Mouse (Mus musculus) intestine, embryonic 14.5 days (tissue): Measurements from ENCODE around the gene Ccdc159. TPM values are rescaled to one million over a fixed set of nuclear protein-coding genes. Genes with fewer than 3 reads are reported as not detected.

ENCODE experiments used
- ATAC-seq: fragments of 200-750 bp; cut with Nextera tagmentation; replicated peaks from 2 replicates; pipeline ENCODE4 v1.8.0; 2017; ENCODE audit warnings: low read depth, moderate number of reproducible peaks, moderate TSS enrichment, moderate library complexity; ENCODE audit not compliant: low FRiP score, low TSS enrichment
- DNase-seq: peaks from one replicate; pipeline ENCODE4 v3.0.0-alpha.2; 2018; ENCODE audit warnings: low spot score
- H3K27ac ChIP-seq: fragments of 300-500 bp; sonication (generic); 2 replicates; pipeline ENCODE4 v1.5.1; 2014; ENCODE audit warnings: low read depth, mild to moderate bottlenecking, control low read depth
- H3K27me3 ChIP-seq: fragments of 300-500 bp; sonication (generic); replicated peaks from 2 replicates; pipeline ENCODE4 v1.6.1; 2014; ENCODE audit warnings: low read length, control low read depth; ENCODE audit not compliant: control insufficient read depth, insufficient read depth
- H3K36me3 ChIP-seq: fragments of 300-500 bp; sonication (generic); 2 replicates; pipeline ENCODE4 v1.6.1; 2014; ENCODE audit warnings: low read length, control low read depth; ENCODE audit not compliant: control insufficient read depth, insufficient read depth
- H3K4me1 ChIP-seq: fragments of 300-500 bp; sonication (generic); replicated peaks from 2 replicates; pipeline ENCODE4 v1.6.1; 2014; ENCODE audit warnings: low read length, control low read depth, mixed read lengths; ENCODE audit not compliant: control insufficient read depth, insufficient read depth
- H3K4me2 ChIP-seq: fragments of 300-500 bp; sonication (generic); 2 replicates; pipeline ENCODE4 v1.6.1; 2014; ENCODE audit warnings: low read length
- H3K4me3 ChIP-seq: fragments of 300-500 bp; sonication (generic); 2 replicates; pipeline ENCODE4 v1.5.1; 2014; ENCODE audit warnings: low read depth, low read length, control low read depth, mixed read lengths
- H3K9ac ChIP-seq: fragments of 300-500 bp; sonication (generic); 2 replicates; pipeline ENCODE4 v1.6.1; 2014; ENCODE audit warnings: mild to moderate bottlenecking, low read length
- H3K9me3 ChIP-seq: fragments of 300-500 bp; sonication (generic); 2 replicates; pipeline ENCODE4 v1.6.1; 2016; ENCODE audit warnings: low read length, control low read depth; ENCODE audit not compliant: control insufficient read depth
- WGBS: fragments of 180-500 bp; shearing (Covaris S2); extraction: QIAGEN DNeasy Blood & Tissue Kit; methylation state at CpG from one replicate; pipeline ENCODE4 v1.1.7; 2014; 5-methylcytosine and 5-hydroxymethylcytosine counted together
- polyA plus RNA-seq: library from polyadenylated mRNA; unstranded; fragments of >200 nt; fragmentation: Nextera tagmentation; extraction: Ambion mirVana; gene quantifications from 2 replicates; pipeline ENCODE4 v1.2.1, GENCODE M21; 2014

The Ccdc159 gene
- polyA plus RNA-seq, 1 experiment from 2014 or later = 3.8 TPM

DNA sequence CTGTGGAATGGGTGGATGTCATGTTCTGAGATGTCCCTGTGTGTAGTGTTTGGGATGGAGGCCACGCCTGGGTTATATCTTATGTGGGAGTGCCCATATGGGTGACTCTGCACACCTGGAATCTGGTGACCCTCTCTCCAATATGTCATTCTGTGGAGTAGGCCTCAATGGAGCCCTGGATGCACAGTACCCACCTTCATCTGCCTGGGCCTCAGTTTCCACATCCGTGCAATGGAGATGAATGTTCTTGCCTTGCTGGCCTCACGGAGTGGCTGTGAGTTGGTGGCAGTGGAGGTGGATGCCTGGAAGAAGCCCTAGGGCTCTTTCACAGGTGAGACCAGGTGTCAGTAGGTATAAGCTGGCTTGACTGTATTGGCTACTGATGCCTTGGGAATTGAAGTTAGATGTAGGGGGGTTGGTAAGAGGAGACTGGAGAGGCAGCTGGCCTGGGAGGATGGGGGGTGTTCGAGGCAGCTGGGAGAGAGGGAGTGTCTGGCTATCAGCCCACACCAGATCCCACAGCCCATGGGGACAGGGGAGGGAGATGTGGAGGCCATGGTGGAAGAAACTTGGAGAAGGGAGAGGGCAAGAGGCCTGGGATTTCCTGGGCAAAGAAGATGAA is 11.1 kb downstream of the Ccdc159 start:
- H3K4me2 ChIP-seq = no peak overlapping the region
- no peaks in the 10 kb centered on the region for H3K27me3 ChIP-seq
- H3K36me3 ChIP-seq = no peaks in the 10 kb centered on the region
- H3K9ac ChIP-seq = no peak overlapping the region
- DNase-seq = no peak
- no peaks in the 10 kb centered on the region for H3K9me3 ChIP-seq
- H3K4me3 ChIP-seq = no peak overlapping the region
- H3K4me1 ChIP-seq = peaks cover 10% of the 10 kb centered on the region; the same call in 1 of the 2 replicates
- no peak overlapping the region for H3K27ac ChIP-seq
- no peak for ATAC-seq
- 88% methylated on average over 4 of the region's 4 CpGs for WGBS

DNA sequence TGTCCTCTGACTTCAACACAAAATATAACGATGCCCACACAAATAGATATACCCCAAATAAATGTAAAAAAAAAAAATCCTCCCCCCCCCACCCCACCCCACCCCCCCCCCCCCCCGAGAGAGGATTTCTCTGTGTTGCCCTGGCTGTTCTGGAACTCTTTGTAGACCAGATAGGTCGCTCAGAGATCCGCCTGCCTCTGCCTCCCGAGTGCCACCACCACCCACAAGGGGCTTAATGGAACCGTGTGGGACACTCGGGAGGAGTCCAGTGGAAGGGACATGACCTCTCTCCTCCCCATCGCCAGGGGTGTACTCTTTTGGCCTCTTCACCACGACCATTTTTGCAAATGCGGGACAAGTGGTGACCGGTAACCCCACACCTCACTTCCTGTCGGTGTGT is 15.8 kb downstream of the Ccdc159 start:
- DNase-seq (no peak), ATAC-seq (no peak)
- WGBS = 70% methylated on average over 12 of the region's 12 CpGs
- no peaks in the 10 kb centered on the region for H3K36me3 ChIP-seq
- H3K4me3 ChIP-seq = no peak overlapping the region
- no peak overlapping the region for H3K27ac ChIP-seq
- H3K27me3 ChIP-seq = peaks cover 6% of the 10 kb centered on the region; the same call in 1 of the 2 replicates
- 0 out of 2 replicates have a peak, but pooled peaks cover 5% of the 10 kb centered on the region for H3K4me1 ChIP-seq
- no peak overlapping the region for H3K4me2 ChIP-seq
- no peaks in the 10 kb centered on the region for H3K9me3 ChIP-seq
- no peak overlapping the region for H3K9ac ChIP-seq

GRCm38 (mm10) chr9:21943638-21944037 is 16.4 kb downstream of the Ccdc159 start:
- H3K9me3 ChIP-seq = no peaks in the 10 kb centered on the region
- DNase-seq = no peak
- no peak for ATAC-seq
- H3K27me3 ChIP-seq = peaks cover 6% of the 10 kb centered on the region; the same call in 1 of the 2 replicates
- H3K4me3 ChIP-seq = no peak overlapping the region
- WGBS = 43% methylated on average over 12 of the region's 12 CpGs
- no peak overlapping the region for H3K9ac ChIP-seq
- no peak overlapping the region for H3K27ac ChIP-seq
- H3K36me3 ChIP-seq = no peaks in the 10 kb centered on the region
- 0 out of 2 replicates have a peak, but pooled peaks cover 3% of the 10 kb centered on the region for H3K4me1 ChIP-seq
- no peak overlapping the region for H3K4me2 ChIP-seq

GRCm38 (mm10) chr9:21944267-21944666 is 17.0 kb downstream of the Ccdc159 start:
- no peak overlapping the region for H3K4me3 ChIP-seq
- H3K27ac ChIP-seq = no peak overlapping the region
- ATAC-seq (no peak), DNase-seq (no peak)
- 17% methylated on average over 23 of the region's 23 CpGs for WGBS
- 0 out of 2 replicates have a peak, but pooled peaks cover 3% of the 10 kb centered on the region for H3K4me1 ChIP-seq
- H3K9me3 ChIP-seq = no peaks in the 10 kb centered on the region
- H3K4me2 ChIP-seq = no peak overlapping the region; the same call in 1 of the 2 replicates
- no peaks in the 10 kb centered on the region for H3K36me3 ChIP-seq
- H3K9ac ChIP-seq = no peak overlapping the region
- peaks cover 6% of the 10 kb centered on the region; the same call in 1 of the 2 replicates for H3K27me3 ChIP-seq

GRCm38 (mm10) chr9:21947540-21948130 is 20.4 kb downstream of the Ccdc159 start:
- DNase-seq (no peak), ATAC-seq (no peak)
- H3K9me3 ChIP-seq = no peaks in the 10 kb centered on the region
- H3K36me3 ChIP-seq = no peaks in the 10 kb centered on the region
- H3K27me3 ChIP-seq = peaks cover 6% of the 10 kb centered on the region; the same call in 1 of the 2 replicates
- no peak overlapping the region for H3K4me3 ChIP-seq
- 0 out of 2 replicates have a peak, but pooled peaks cover 3% of the 10 kb centered on the region for H3K4me1 ChIP-seq
- no peak overlapping the region for H3K9ac ChIP-seq
- WGBS = 6% methylated on average over 28 of the region's 28 CpGs
- no peak overlapping the region for H3K27ac ChIP-seq
- H3K4me2 ChIP-seq = peak overlapping the region; percentile 18; the same call in 1 of the 2 replicates

- Histone ChIP-seq H3K27ac (no peak overlapping the region), H3K4me2 (no peak overlapping the region), H3K9ac (no peak overlapping the region), H3K27me3 (peaks cover 6% of the 10 kb centered on the region; the same call in 1 of the 2 replicates), H3K4me3 (no peak overlapping the region), H3K9me3 (no peaks in the 10 kb centered on the region), H3K36me3 (no peaks in the 10 kb centered on the region), H3K4me1 (0 out of 2 replicates have a peak, but pooled peaks cover 3% of the 10 kb centered on the region)
- WGBS = 50% methylated on average over 8 of the region's 8 CpGs
- DNase-seq (no peak), ATAC-seq (no peak)
Observed at GRCm38 (mm10) chr9:21948146-21948545, 20.9 kb downstream of the Ccdc159 start.

GRCm38 (mm10) chr9:21948790-21949189 is 21.5 kb downstream of the Ccdc159 start:
- Histone ChIP-seq H3K9me3 (no peaks in the 10 kb centered on the region), H3K27ac (no peak overlapping the region), H3K9ac (no peak overlapping the region), H3K4me2 (no peak overlapping the region), H3K4me1 (0 out of 2 replicates have a peak, but pooled peaks cover 3% of the 10 kb centered on the region), H3K4me3 (no peak overlapping the region), H3K36me3 (no peaks in the 10 kb centered on the region), H3K27me3 (peaks cover 6% of the 10 kb centered on the region; the same call in 1 of the 2 replicates)
- ATAC-seq (no peak), DNase-seq (no peak)
- WGBS = 63% methylated on average over 6 of the region's 6 CpGs

- Histone ChIP-seq H3K9me3 (no peaks in the 10 kb centered on the region), H3K4me3 (no peak overlapping the region), H3K4me2 (no peak overlapping the region), H3K27ac (no peak overlapping the region), H3K27me3 (peaks cover 6% of the 10 kb centered on the region; the same call in 1 of the 2 replicates), H3K36me3 (no peaks in the 10 kb centered on the region), H3K4me1 (0 out of 2 replicates have a peak, but pooled peaks cover 3% of the 10 kb centered on the region), H3K9ac (no peak overlapping the region)
- 20% methylated on average over 11 of the region's 11 CpGs for WGBS
- ATAC-seq (no peak), DNase-seq (peak; percentile 99)
Observed at GRCm38 (mm10) chr9:21950322-21950721, 23.1 kb downstream of the Ccdc159 start.
